Mouse (Mus musculus): ENCODE data around the gene Il1rl1.

DNA sequence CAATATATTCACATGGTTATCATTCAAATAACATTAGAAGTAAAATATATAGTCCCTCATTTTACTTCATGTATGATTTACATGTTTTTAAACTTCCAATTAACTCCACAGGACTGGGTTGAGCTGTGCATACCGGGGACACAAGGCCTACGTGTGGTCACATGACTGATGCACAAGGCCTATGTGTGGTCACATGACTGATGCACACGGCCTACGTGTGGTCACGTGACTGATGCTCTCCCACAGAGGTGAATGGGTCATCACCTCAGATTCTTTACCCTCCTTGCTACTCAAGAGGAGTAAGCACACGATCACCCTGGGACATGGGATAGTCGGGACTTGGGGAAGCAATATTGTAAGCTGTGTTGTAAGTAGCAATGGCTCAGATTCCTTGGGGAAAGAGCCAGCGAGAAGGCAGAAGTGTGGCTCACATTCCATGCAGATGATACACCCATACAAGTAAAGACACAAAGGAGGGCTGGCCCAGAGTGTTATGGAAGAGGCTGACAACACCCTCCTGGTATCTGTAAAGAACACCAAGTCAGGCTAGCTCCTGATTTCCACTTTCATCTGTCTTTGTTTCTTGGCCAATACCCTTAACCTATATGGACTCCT, 44.3 kb upstream of the Il1rl1 start:
- TF ChIP-seq HCFC1 (IDR thresholded peaks at IDR 0.05; ENCODE audit: borderline replicate concordance, insufficient read depth, low read length) (no peak), ZC3H11A (IDR thresholded peaks at IDR 0.05; ENCODE audit: borderline replicate concordance, low read depth, low read length) (no peak), CHD2 (IDR thresholded peaks at IDR 0.05; ENCODE audit: low read depth, low read length) (no peak), MAFK (IDR thresholded peaks at IDR 0.05; ENCODE audit: insufficient read depth, low read depth, low read length) (no peak), ZNF384 (IDR thresholded peaks at IDR 0.05; ENCODE audit: low read depth, low read length) (no peak)
